Mouse (Mus musculus) kidney, adult 2 months (tissue): ENCODE data around the gene Mtcl1. TPM values are rescaled to one million over a fixed set of nuclear protein-coding genes. Genes with fewer than 3 reads are reported as not detected.
A peak's percentile ranks its signal among the peaks of the same experiment; 100 is the strongest.
"Not testable (repeated sequence)": the region's sequence is repeated elsewhere in the genome, so short reads cannot be mapped to it uniquely, and the experiment has no call there.

Experiments used
- DNase-seq: peaks from one replicate; pipeline ENCODE4 v3.0.0; 2021
- H3K27ac ChIP-seq: fragments of 200-500 bp; 2 replicates; pipeline ENCODE4 v1.5.1; 2012; ENCODE audit warnings: low read depth, low read length, control low read depth, inconsistent platforms; ENCODE audit not compliant: insufficient read depth
- H3K27me3 ChIP-seq: fragments of 200-500 bp; replicated peaks from 2 replicates; pipeline ENCODE4 v1.6.1; 2012; ENCODE audit warnings: mild to moderate bottlenecking, moderate library complexity, low read length, inconsistent platforms; ENCODE audit not compliant: control insufficient read depth, insufficient read depth
- H3K36me3 ChIP-seq: fragments of 200-500 bp; 2 replicates; pipeline ENCODE4 v1.6.1; 2012; ENCODE audit warnings: mild to moderate bottlenecking, moderate library complexity, low read length, inconsistent platforms; ENCODE audit not compliant: control insufficient read depth, insufficient read depth
- H3K4me1 ChIP-seq: fragments of 200-500 bp; 2 replicates; pipeline ENCODE4 v1.6.1; 2011; ENCODE audit warnings: low read length; ENCODE audit not compliant: control insufficient read depth, insufficient read depth
- H3K4me3 ChIP-seq: fragments of 200-500 bp; 2 replicates; pipeline ENCODE4 v1.5.1; 2011; ENCODE audit warnings: mild to moderate bottlenecking, low read depth, low read length, control low read depth; ENCODE audit not compliant: insufficient read depth
- CTCF ChIP-seq: fragments of 200-500 bp; conservative IDR thresholded peaks from 2 replicates; pipeline ENCODE4 v1.5.1; 2011; ENCODE audit warnings: low read depth, mild to moderate bottlenecking, control low read depth, low read length, moderate library complexity, mixed read lengths; ENCODE audit not compliant: insufficient read depth, insufficient read length
- POLR2A ChIP-seq: fragments of 200-500 bp; IDR thresholded peaks from one replicate; pipeline ENCODE4 v1.6.1; 2011; ENCODE audit warnings: low read depth, low read length, control low read depth
- WGBS: fragments of 180-500 bp; shearing (Covaris S2); methylation state at CpG from one replicate; pipeline ENCODE4 v1.1.7; 2018; 5-methylcytosine and 5-hydroxymethylcytosine counted together
- polyA plus RNA-seq: library from polyadenylated mRNA; depleted of rRNA; stranded (reverse); fragments of >200 nt; gene quantifications from 2 replicates; pipeline ENCODE4 v1.2.3, GENCODE M21; 2012

Mtcl1 gene
- polyA plus RNA-seq, 1 experiment: 3.5 TPM

GRCm38 (mm10) chr17:66435982-66436381, 13.6 kb downstream of the Mtcl1 start:
- no peak for DNase-seq
- H3K36me3 ChIP-seq: no peaks in the 10 kb centered on the region
- H3K4me3 ChIP-seq: no peak overlapping the region
- H3K4me1 ChIP-seq: no peaks in the 10 kb centered on the region
- 96% methylated on average over 15 of the region's 15 CpGs for WGBS
- TF ChIP-seq CTCF (no peak), POLR2A (no peak)
- H3K27me3 ChIP-seq: no peaks in the 10 kb centered on the region
- H3K27ac ChIP-seq: no peak overlapping the region

GRCm38 (mm10) chr17:66435007-66435406, 14.5 kb downstream of the Mtcl1 start:
- Histone ChIP-seq H3K27ac (no peak overlapping the region), H3K4me1 (no peaks in the 10 kb centered on the region), H3K36me3 (no peaks in the 10 kb centered on the region), H3K4me3 (no peak overlapping the region), H3K27me3 (no peaks in the 10 kb centered on the region)
- TF ChIP-seq POLR2A (no peak), CTCF (no peak)
- no peak for DNase-seq
- WGBS: 88% methylated on average over 14 of the region's 14 CpGs

- no peak overlapping the region for H3K27ac ChIP-seq
- WGBS: 94% methylated on average over 7 of the region's 7 CpGs
- no peak for TF ChIP-seq POLR2A
- TF ChIP-seq CTCF: no peak
These were observed 15.0 kb downstream of the Mtcl1 start for GRCm38 (mm10) chr17:66434566-66434965.

GRCm38 (mm10) chr17:66424601-66425000, 24.9 kb downstream of the Mtcl1 start:
- H3K27me3 ChIP-seq, H3K36me3 ChIP-seq, H3K4me1 ChIP-seq, DNase-seq, H3K4me3 ChIP-seq, H3K27ac ChIP-seq: not testable (repeated sequence)
- 97% methylated on average over 4 of the region's 4 CpGs for WGBS

More at GRCm38 (mm10) chr17:66434566-66434965, 15.0 kb downstream of the Mtcl1 start:
- H3K27me3 ChIP-seq: no peaks in the 10 kb centered on the region
- H3K36me3 ChIP-seq: no peaks in the 10 kb centered on the region
- no peak for DNase-seq
- no peaks in the 10 kb centered on the region for H3K4me1 ChIP-seq
- H3K4me3 ChIP-seq: no peak overlapping the region

- Histone ChIP-seq H3K27me3 (no peaks in the 10 kb centered on the region), H3K36me3 (no peaks in the 10 kb centered on the region), H3K4me1 (no peaks in the 10 kb centered on the region), H3K4me3 (no peak overlapping the region), H3K27ac (no peak overlapping the region)
- TF ChIP-seq CTCF: no peak
- TF ChIP-seq POLR2A: no peak
- WGBS: 64% methylated on average over 8 of the region's 8 CpGs
- DNase-seq: peak; percentile 3
These were observed 30.1 kb downstream of the Mtcl1 start for GRCm38 (mm10) chr17:66419421-66419820.

GRCm38 (mm10) chr17:66417748-66418147, 31.8 kb downstream of the Mtcl1 start:
- Histone ChIP-seq H3K27ac (no peak overlapping the region), H3K27me3 (no peaks in the 10 kb centered on the region), H3K4me3 (no peak overlapping the region), H3K36me3 (no peaks in the 10 kb centered on the region), H3K4me1 (no peaks in the 10 kb centered on the region)
- 72% methylated on average over 4 of the region's 4 CpGs for WGBS
- DNase-seq: no peak
- TF ChIP-seq POLR2A (no peak), CTCF (no peak)

GRCm38 (mm10) chr17:66417329-66417728, 32.2 kb downstream of the Mtcl1 start:
- Histone ChIP-seq H3K36me3 (no peaks in the 10 kb centered on the region), H3K27ac (no peak overlapping the region), H3K4me3 (no peak overlapping the region), H3K4me1 (no peaks in the 10 kb centered on the region), H3K27me3 (no peaks in the 10 kb centered on the region)
- no peak for DNase-seq
- 31% methylated on average over 5 of the region's 5 CpGs for WGBS
- TF ChIP-seq CTCF (no peak), POLR2A (no peak)

GRCm38 (mm10) chr17:66416841-66417313, 32.7 kb downstream of the Mtcl1 start:
- no peaks in the 10 kb centered on the region for H3K27me3 ChIP-seq

More at GRCm38 (mm10) chr17:66416841-66417313, 32.7 kb downstream of the Mtcl1 start:
- Histone ChIP-seq H3K27ac (no peak overlapping the region), H3K4me3 (peak overlapping the region; percentile 23), H3K36me3 (no peaks in the 10 kb centered on the region), H3K4me1 (no peaks in the 10 kb centered on the region)
- peak; percentile 39 for DNase-seq
- TF ChIP-seq CTCF: no peak
- TF ChIP-seq POLR2A: no peak
- WGBS: 8% methylated on average over 14 of the region's 14 CpGs
